Mouse (Mus musculus): ENCODE measurements at regions not wholly inside any gene's neighbourhood (a gene's known extent, or its start where the extent isn't known, plus 50 kb on each side); places are given as distances from the start of the nearest gene placed in this dataset.

GRCm38 (mm10) chr5:47115882-47116281, 867.1 kb upstream of the Slit2 start:
- H3K36me3 ChIP-seq, result no peaks in the 10 kb centered on the region
- no peaks in the 10 kb centered on the region for H3K9me3 ChIP-seq
- H3K9ac ChIP-seq, result no peak overlapping the region
- ATAC-seq (ENCODE audit: insufficient number of reproducible peaks, low FRiP score, low TSS enrichment, low read depth), result no peak
- H3K27ac ChIP-seq, result no peak overlapping the region
- no peak overlapping the region for H3K4me2 ChIP-seq
- no peak overlapping the region for H3K4me3 ChIP-seq
- 59% methylated on average over 5 of the region's 5 CpGs for WGBS
- H3K27me3 ChIP-seq, result no peaks in the 10 kb centered on the region
- H3K4me1 ChIP-seq, result no peaks in the 10 kb centered on the region

- no peak for ATAC-seq (ENCODE audit: insufficient number of reproducible peaks, low FRiP score, low TSS enrichment, low read depth)
- Histone ChIP-seq H3K9me3 (no peaks in the 10 kb centered on the region), H3K4me1 (no peaks in the 10 kb centered on the region), H3K4me3 (no peak overlapping the region), H3K27me3 (no peaks in the 10 kb centered on the region), H3K9ac (no peak overlapping the region), H3K27ac (no peak overlapping the region), H3K4me2 (no peak overlapping the region), H3K36me3 (no peaks in the 10 kb centered on the region)
These were observed 887.2 kb upstream of the Slit2 start for GRCm38 (mm10) chr5:47095703-47096102.

- no peak for ATAC-seq (ENCODE audit: insufficient number of reproducible peaks, low FRiP score, low TSS enrichment, low read depth)
- H3K9me3 ChIP-seq, result no peaks in the 10 kb centered on the region
- H3K9ac ChIP-seq, result no peak overlapping the region
- no peak overlapping the region for H3K4me3 ChIP-seq
- H3K4me1 ChIP-seq, result peaks cover 6% of the 10 kb centered on the region; the same call in 1 of the 2 replicates
- 21% methylated on average over 3 of the region's 3 CpGs for WGBS
- H3K27ac ChIP-seq, result no peak overlapping the region
- no peaks in the 10 kb centered on the region for H3K27me3 ChIP-seq
- no peak overlapping the region for H3K4me2 ChIP-seq
- H3K36me3 ChIP-seq, result no peaks in the 10 kb centered on the region
These were observed 930.0 kb upstream of the Slit2 start for GRCm38 (mm10) chr5:47052942-47053341.

GRCm38 (mm10) chr5:47036752-47037151, 946.2 kb upstream of the Slit2 start:
- H3K4me2 ChIP-seq, result no peak overlapping the region
- WGBS, result 33% methylated on average over 1 of the region's 1 CpGs
- ATAC-seq (ENCODE audit: insufficient number of reproducible peaks, low FRiP score, low TSS enrichment, low read depth), result no peak

GRCm38 (mm10) chr5:47034021-47034420, 948.9 kb upstream of the Slit2 start:
- no peaks in the 10 kb centered on the region for H3K4me1 ChIP-seq
- H3K4me2 ChIP-seq, result no peak overlapping the region
- no peak overlapping the region for H3K27ac ChIP-seq
- H3K4me3 ChIP-seq, result no peak overlapping the region
- H3K9ac ChIP-seq, result no peak overlapping the region
- no peaks in the 10 kb centered on the region for H3K9me3 ChIP-seq
- WGBS, result 58% methylated on average over 7 of the region's 7 CpGs
- ATAC-seq (ENCODE audit: insufficient number of reproducible peaks, low FRiP score, low TSS enrichment, low read depth), result no peak
- H3K36me3 ChIP-seq, result no peaks in the 10 kb centered on the region
- no peaks in the 10 kb centered on the region for H3K27me3 ChIP-seq

More at GRCm38 (mm10) chr5:47036752-47037151, 946.2 kb upstream of the Slit2 start:
- Histone ChIP-seq H3K27ac (no peak overlapping the region), H3K9ac (no peak overlapping the region), H3K9me3 (no peaks in the 10 kb centered on the region), H3K4me3 (no peak overlapping the region), H3K27me3 (no peaks in the 10 kb centered on the region), H3K4me1 (no peaks in the 10 kb centered on the region), H3K36me3 (no peaks in the 10 kb centered on the region)

- Histone ChIP-seq H3K4me2 (no peak overlapping the region), H3K27me3 (no peaks in the 10 kb centered on the region), H3K9me3 (no peaks in the 10 kb centered on the region), H3K4me3 (no peak overlapping the region), H3K36me3 (no peaks in the 10 kb centered on the region), H3K4me1 (no peaks in the 10 kb centered on the region), H3K27ac (no peak overlapping the region), H3K9ac (no peak overlapping the region)
- no peak for ATAC-seq (ENCODE audit: insufficient number of reproducible peaks, low FRiP score, low TSS enrichment, low read depth)
These were observed 968.6 kb upstream of the Slit2 start for GRCm38 (mm10) chr5:47014351-47014750.

- 64% methylated on average over 4 of the region's 4 CpGs for WGBS
- Histone ChIP-seq H3K4me1 (no peaks in the 10 kb centered on the region), H3K9ac (no peak overlapping the region), H3K27ac (no peak overlapping the region), H3K4me3 (no peak overlapping the region), H3K4me2 (no peak overlapping the region), H3K36me3 (no peaks in the 10 kb centered on the region), H3K9me3 (no peaks in the 10 kb centered on the region), H3K27me3 (no peaks in the 10 kb centered on the region)
- ATAC-seq (ENCODE audit: insufficient number of reproducible peaks, low FRiP score, low TSS enrichment, low read depth), result no peak
These were observed 990.4 kb upstream of the Slit2 start for GRCm38 (mm10) chr5:46992557-46992956.

GRCm38 (mm10) chr5:46986519-46986918, 996.4 kb upstream of the Slit2 start:
- no peak overlapping the region for H3K4me3 ChIP-seq
- H3K4me1 ChIP-seq, result no peaks in the 10 kb centered on the region
- H3K4me2 ChIP-seq, result no peak overlapping the region
- no peaks in the 10 kb centered on the region for H3K27me3 ChIP-seq
- no peak overlapping the region for H3K27ac ChIP-seq
- no peaks in the 10 kb centered on the region for H3K9me3 ChIP-seq
- H3K36me3 ChIP-seq, result no peaks in the 10 kb centered on the region
- no peak for ATAC-seq (ENCODE audit: insufficient number of reproducible peaks, low FRiP score, low TSS enrichment, low read depth)
- H3K9ac ChIP-seq, result no peak overlapping the region
- WGBS, result 85% methylated on average over 2 of the region's 2 CpGs

- H3K9ac ChIP-seq, result no peak overlapping the region
- H3K36me3 ChIP-seq, result no peaks in the 10 kb centered on the region
- no peak overlapping the region for H3K4me2 ChIP-seq
- no peaks in the 10 kb centered on the region for H3K27me3 ChIP-seq
- H3K27ac ChIP-seq, result no peak overlapping the region
- H3K4me3 ChIP-seq, result no peak overlapping the region
- no peaks in the 10 kb centered on the region for H3K4me1 ChIP-seq
- 80% methylated on average over 2 of the region's 2 CpGs for WGBS
- H3K9me3 ChIP-seq, result no peaks in the 10 kb centered on the region
- ATAC-seq (ENCODE audit: insufficient number of reproducible peaks, low FRiP score, low TSS enrichment, low read depth), result no peak
These were observed 1002.6 kb upstream of the Slit2 start for GRCm38 (mm10) chr5:46980326-46980725.

GRCm38 (mm10) chr5:46968870-46969436, 1014.0 kb upstream of the Slit2 start:
- Histone ChIP-seq H3K27ac (no peak overlapping the region), H3K4me2 (no peak overlapping the region), H3K4me1 (no peaks in the 10 kb centered on the region), H3K9ac (no peak overlapping the region), H3K9me3 (no peaks in the 10 kb centered on the region), H3K27me3 (no peaks in the 10 kb centered on the region), H3K4me3 (no peak overlapping the region), H3K36me3 (no peaks in the 10 kb centered on the region)
- ATAC-seq (ENCODE audit: insufficient number of reproducible peaks, low FRiP score, low TSS enrichment, low read depth), result no peak
- WGBS, result 86% methylated on average over 5 of the region's 5 CpGs

- Histone ChIP-seq H3K4me1 (no peaks in the 10 kb centered on the region), H3K4me2 (no peak overlapping the region), H3K9ac (no peak overlapping the region), H3K4me3 (no peak overlapping the region), H3K36me3 (no peaks in the 10 kb centered on the region), H3K27ac (no peak overlapping the region), H3K27me3 (no peaks in the 10 kb centered on the region), H3K9me3 (no peaks in the 10 kb centered on the region)
- WGBS, result 83% methylated on average over 2 of the region's 2 CpGs
- ATAC-seq (ENCODE audit: insufficient number of reproducible peaks, low FRiP score, low TSS enrichment, low read depth), result no peak
These were observed 1022.2 kb upstream of the Slit2 start for GRCm38 (mm10) chr5:46960749-46961148.

GRCm38 (mm10) chr5:46926324-46926723, 1056.6 kb upstream of the Slit2 start:
- no peak overlapping the region for H3K4me2 ChIP-seq

GRCm38 (mm10) chr5:46901909-46902308, 1044.5 kb upstream of the Lcorl start:
- no peak overlapping the region for H3K4me3 ChIP-seq
- no peaks in the 10 kb centered on the region for H3K9me3 ChIP-seq
- no peak overlapping the region for H3K27ac ChIP-seq
- 76% methylated on average over 2 of the region's 2 CpGs for WGBS
- no peak overlapping the region for H3K9ac ChIP-seq
- H3K36me3 ChIP-seq, result no peaks in the 10 kb centered on the region
- no peak overlapping the region for H3K4me2 ChIP-seq
- H3K27me3 ChIP-seq, result no peaks in the 10 kb centered on the region
- no peaks in the 10 kb centered on the region for H3K4me1 ChIP-seq
- ATAC-seq (ENCODE audit: insufficient number of reproducible peaks, low FRiP score, low TSS enrichment, low read depth), result no peak

More at GRCm38 (mm10) chr5:46926324-46926723, 1056.6 kb upstream of the Slit2 start:
- Histone ChIP-seq H3K9me3 (no peaks in the 10 kb centered on the region), H3K36me3 (no peaks in the 10 kb centered on the region), H3K4me1 (no peaks in the 10 kb centered on the region), H3K27me3 (no peaks in the 10 kb centered on the region), H3K27ac (no peak overlapping the region), H3K4me3 (no peak overlapping the region), H3K9ac (no peak overlapping the region)
- 77% methylated on average over 7 of the region's 7 CpGs for WGBS
- no peak for ATAC-seq (ENCODE audit: insufficient number of reproducible peaks, low FRiP score, low TSS enrichment, low read depth)

Measured in limb, embryonic 15.5 days (tissue).